Mouse (Mus musculus) MEL (cell line): ENCODE results near the gene Ube2h. TPM values are rescaled to one million over a fixed set of nuclear protein-coding genes. Genes with fewer than 3 reads are reported as not detected.

Experiments used
- DNase-seq: peaks from one replicate; pipeline ENCODE4 v3.0.0; 2011; ENCODE audit warnings: low read depth, low spot score
- H3K27ac ChIP-seq: 2 replicates; pipeline ENCODE4 v1.5.1; 2012; ENCODE audit warnings: low read depth, mild to moderate bottlenecking, control low read depth, low read length, moderate library complexity; ENCODE audit not compliant: control insufficient read depth
- H3K27me3 ChIP-seq, 2 experiments: fragments of 150-350 bp in 1 of 2; sonication (generic) in 1 of 2; 2 replicates each; pipeline ENCODE4 v1.6.1; 2012; ENCODE audit warnings: low read length in 2 of 2, mild to moderate bottlenecking in 2 of 2, improper control_type of control experiment in 1 of 2, moderate library complexity in 1 of 2; ENCODE audit not compliant: insufficient read depth in 2 of 2, control insufficient read depth in 1 of 2
- H3K36me3 ChIP-seq, 2 experiments: 2 replicates each; pipeline ENCODE4 v1.6.1; 2012 to 2014; ENCODE audit warnings: low read length in 2 of 2, improper control_type of control experiment in 1 of 2, inconsistent platforms in 1 of 2, mild to moderate bottlenecking in 1 of 2; ENCODE audit not compliant: insufficient read depth in 2 of 2, control insufficient read depth in 1 of 2
- H3K4me1 ChIP-seq, 2 experiments: fragments of 150-350 bp in 1 of 2; sonication (generic) in 1 of 2; 2 replicates each; pipeline ENCODE4 v1.6.1; 2012; ENCODE audit warnings: low read length in 2 of 2, improper control_type of control experiment in 1 of 2, mild to moderate bottlenecking in 1 of 2; ENCODE audit not compliant: insufficient read depth in 2 of 2, control insufficient read depth in 1 of 2
- H3K4me3 ChIP-seq, 2 experiments: fragments of 150-350 bp in 1 of 2; sonication (generic) in 1 of 2; 2 replicates each; pipeline ENCODE4 v1.5.1; 2012; ENCODE audit warnings: low read depth in 2 of 2, low read length in 2 of 2, mild to moderate bottlenecking in 2 of 2, moderate library complexity in 2 of 2, control low read depth in 1 of 2, improper control_type of control experiment in 1 of 2; ENCODE audit not compliant: control insufficient read depth in 1 of 2, insufficient read depth in 1 of 2
- H3K79me2 ChIP-seq: 2 replicates; pipeline ENCODE4 v1.6.1; 2012; ENCODE audit warnings: mild to moderate bottlenecking, low read length, moderate library complexity; ENCODE audit not compliant: control insufficient read depth, poor library complexity, insufficient read depth
- H3K9ac ChIP-seq: 2 replicates; pipeline ENCODE4 v1.6.1; 2012; ENCODE audit warnings: low read depth, mild to moderate bottlenecking, control low read depth, low read length, moderate library complexity; ENCODE audit not compliant: control insufficient read depth, poor library complexity, severe bottlenecking
- H3K9me3 ChIP-seq: fragments of 150-350 bp; sonication (generic); replicated peaks from 2 replicates; pipeline ENCODE4 v1.6.1; 2012; ENCODE audit warnings: mild to moderate bottlenecking, low read length, improper control_type of control experiment, moderate library complexity; ENCODE audit not compliant: insufficient read depth
- BHLHE40 ChIP-seq: IDR thresholded peaks from 2 replicates; pipeline ENCODE4 v1.6.1; 2012; ENCODE audit warnings: low read depth, mild to moderate bottlenecking, inconsistent platforms, low read length, improper control_type of control experiment, borderline replicate concordance
- CHD2 ChIP-seq: IDR thresholded peaks from 2 replicates; pipeline ENCODE4 v1.6.1; 2011; ENCODE audit warnings: low read length, improper control_type of control experiment
- ELF1 ChIP-seq: IDR thresholded peaks from 2 replicates; pipeline ENCODE4 v1.6.1; 2014; ENCODE audit warnings: low read depth, mild to moderate bottlenecking, inconsistent platforms, low read length, improper control_type of control experiment, moderate library complexity
- EP300 ChIP-seq, 2 experiments: IDR thresholded peaks; 2 replicates each; pipeline ENCODE4 v1.6.1; 2011; ENCODE audit warnings: improper control_type of control experiment in 2 of 2, low read length in 2 of 2, low read depth in 1 of 2, mild to moderate bottlenecking in 1 of 2
- MAZ ChIP-seq: IDR thresholded peaks from 2 replicates; pipeline ENCODE4 v1.6.1; 2012; ENCODE audit warnings: low read depth, mild to moderate bottlenecking, inconsistent platforms, low read length, improper control_type of control experiment
- MEF2A ChIP-seq: IDR thresholded peaks from 2 replicates; pipeline ENCODE4 v1.6.1; 2014; ENCODE audit warnings: low read depth, mild to moderate bottlenecking, inconsistent platforms, low read length, improper control_type of control experiment; ENCODE audit not compliant: poor library complexity, insufficient replicate concordance, severe bottlenecking; ENCODE audit errors: extremely low read depth
- MXI1 ChIP-seq: IDR thresholded peaks from 2 replicates; pipeline ENCODE4 v1.6.1; 2011; ENCODE audit warnings: mild to moderate bottlenecking, low read depth, low read length, improper control_type of control experiment
- NELFE ChIP-seq: IDR thresholded peaks from 2 replicates; pipeline ENCODE4 v1.6.1; 2011; ENCODE audit warnings: low read depth, low read length, improper control_type of control experiment
- NRF1 ChIP-seq: IDR thresholded peaks from 2 replicates; pipeline ENCODE4 v1.6.1; 2014; ENCODE audit warnings: low read depth, mild to moderate bottlenecking, inconsistent platforms, low read length, improper control_type of control experiment, moderate library complexity; ENCODE audit not compliant: poor library complexity, insufficient read depth, severe bottlenecking
- RAD21 ChIP-seq: IDR thresholded peaks from 2 replicates; pipeline ENCODE4 v1.6.1; 2011; ENCODE audit warnings: mild to moderate bottlenecking, low read depth, low read length, improper control_type of control experiment
- RCOR1 ChIP-seq: IDR thresholded peaks from 2 replicates; pipeline ENCODE4 v1.6.1; 2012; ENCODE audit warnings: low read depth, mild to moderate bottlenecking, inconsistent platforms, low read length, improper control_type of control experiment
- SMC3 ChIP-seq: IDR thresholded peaks from 2 replicates; pipeline ENCODE4 v1.6.1; 2011; ENCODE audit warnings: low read depth, low read length, improper control_type of control experiment
- TBP ChIP-seq: IDR thresholded peaks from 2 replicates; pipeline ENCODE4 v1.8.0; 2011; ENCODE audit warnings: low read depth, low read length, improper control_type of control experiment
- USF1 ChIP-seq: IDR thresholded peaks from 2 replicates; pipeline ENCODE4 v1.6.1; 2014; ENCODE audit warnings: low read depth, mild to moderate bottlenecking, inconsistent platforms, low read length, improper control_type of control experiment, moderate library complexity
- polyA plus RNA-seq, 2 experiments: library from polyadenylated mRNA; stranded (reverse) in 1 of 2; unstranded in 1 of 2; fragments of >175 nt in 1 of 2; fragments of >200 nt in 1 of 2; gene quantifications; 2 replicates each; pipeline versions ENCODE4 v1.2.1 to v1.2.4; 2012; ENCODE audit warnings: low replicate concordance in 2 of 2, low read depth in 1 of 2; ENCODE audit not compliant: insufficient read length in 2 of 2, insufficient read depth in 1 of 2, missing spikeins in 1 of 2
- total RNA-seq: library from RNA; depleted of rRNA; stranded (reverse); fragments of 300-350 nt; gene quantifications from 2 replicates; pipeline ENCODE4 v1.2.3, GENCODE M21; 2012

Ube2h gene
- total and polyA plus RNA-seq, 3 experiments: 4.2 to 7.4 TPM; not detected in 1

- H3K9me3 ChIP-seq: no peaks in the 10 kb centered on the region
- no peaks in the 10 kb centered on the region for H3K79me2 ChIP-seq
- no peaks in the 10 kb centered on the region for H3K4me1 ChIP-seq
- no peak overlapping the region for H3K27ac ChIP-seq
- no peak for DNase-seq
- H3K9ac ChIP-seq: no peak overlapping the region
- H3K27me3 ChIP-seq: no peaks in the 10 kb centered on the region
- no peak for TF ChIP-seq CHD2
- no peak for TF ChIP-seq RCOR1
- no peak for TF ChIP-seq USF1
- no peak for TF ChIP-seq MXI1
- no peak for TF ChIP-seq BHLHE40
- no peak for TF ChIP-seq MAZ
- no peak for TF ChIP-seq NELFE
- TF ChIP-seq TBP: no peak
- no peak for TF ChIP-seq EP300 (IDR thresholded peaks at IDR 0.05; ENCODE audit: low read depth in 1 of 2, low read length in 2 of 2)
- no peak overlapping the region for H3K4me3 ChIP-seq
- H3K36me3 ChIP-seq: no peaks in the 10 kb centered on the region
These were observed 48.5 kb downstream of the Ube2h start for GRCm38 (mm10) chr6:30255846-30256245.

DNA sequence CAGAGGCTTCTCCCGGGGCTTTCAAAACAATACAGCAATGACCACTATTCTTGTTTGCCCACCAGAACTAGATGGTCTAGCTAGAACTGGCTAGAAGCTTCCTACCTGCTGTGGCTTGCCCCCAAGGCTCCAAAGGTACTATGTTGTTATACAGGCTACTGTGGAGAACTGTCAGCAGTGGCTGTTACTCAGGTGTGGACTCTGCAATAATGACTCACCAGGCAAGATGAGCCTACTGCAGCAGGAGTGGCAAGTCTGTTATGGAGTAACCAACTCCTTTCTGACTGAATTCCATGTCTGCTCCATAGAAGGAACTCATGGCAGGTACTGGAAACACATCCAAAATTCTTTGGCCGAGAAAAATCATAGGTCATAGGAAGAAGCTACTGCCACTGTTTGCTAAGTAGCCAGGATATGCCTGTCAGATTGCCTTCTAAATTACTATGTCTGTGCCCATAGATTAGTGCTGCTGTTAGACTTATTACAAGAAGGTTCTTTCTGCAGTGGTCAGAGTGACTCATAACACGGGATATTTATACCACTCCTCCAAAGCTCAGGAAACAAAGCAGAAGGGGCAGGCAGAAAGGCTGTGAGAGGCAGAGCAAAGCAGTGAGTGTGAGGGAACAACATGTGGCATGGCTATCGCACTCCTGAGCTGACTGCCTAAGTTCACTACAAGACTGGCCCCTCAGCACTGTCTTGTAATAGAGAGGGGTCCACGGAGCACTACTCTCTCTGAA is 51.9 kb downstream of the Ube2h start:
- no peaks in the 10 kb centered on the region for H3K4me1 ChIP-seq
- H3K79me2 ChIP-seq: no peaks in the 10 kb centered on the region
- no peaks in the 10 kb centered on the region for H3K9me3 ChIP-seq
- no peaks in the 10 kb centered on the region for H3K36me3 ChIP-seq
- no peak overlapping the region for H3K27ac ChIP-seq
- no peaks in the 10 kb centered on the region for H3K27me3 ChIP-seq
- no peak overlapping the region for H3K9ac ChIP-seq
- no peak for TF ChIP-seq RAD21
- TF ChIP-seq ELF1: no peak
- no peak for TF ChIP-seq SMC3
- TF ChIP-seq MEF2A: no peak
- TF ChIP-seq NRF1: no peak
- no peak for TF ChIP-seq RCOR1
- no peak overlapping the region for H3K4me3 ChIP-seq
- DNase-seq: no peak
